Mouse (Mus musculus): ENCODE data around the gene Klrb1b.
"Not testable (repeated sequence)": the region's sequence is repeated elsewhere in the genome, so short reads cannot be mapped to it uniquely, and the experiment has no call there.

The Klrb1b gene

GRCm38 (mm10) chr6:128797936-128798771 is 28.0 kb downstream of the Klrb1b start:
- peak; percentile 36 for DNase-seq

- DNase-seq, result no peak
These were observed 28.8 kb downstream of the Klrb1b start for GRCm38 (mm10) chr6:128797185-128797905.

DNA sequence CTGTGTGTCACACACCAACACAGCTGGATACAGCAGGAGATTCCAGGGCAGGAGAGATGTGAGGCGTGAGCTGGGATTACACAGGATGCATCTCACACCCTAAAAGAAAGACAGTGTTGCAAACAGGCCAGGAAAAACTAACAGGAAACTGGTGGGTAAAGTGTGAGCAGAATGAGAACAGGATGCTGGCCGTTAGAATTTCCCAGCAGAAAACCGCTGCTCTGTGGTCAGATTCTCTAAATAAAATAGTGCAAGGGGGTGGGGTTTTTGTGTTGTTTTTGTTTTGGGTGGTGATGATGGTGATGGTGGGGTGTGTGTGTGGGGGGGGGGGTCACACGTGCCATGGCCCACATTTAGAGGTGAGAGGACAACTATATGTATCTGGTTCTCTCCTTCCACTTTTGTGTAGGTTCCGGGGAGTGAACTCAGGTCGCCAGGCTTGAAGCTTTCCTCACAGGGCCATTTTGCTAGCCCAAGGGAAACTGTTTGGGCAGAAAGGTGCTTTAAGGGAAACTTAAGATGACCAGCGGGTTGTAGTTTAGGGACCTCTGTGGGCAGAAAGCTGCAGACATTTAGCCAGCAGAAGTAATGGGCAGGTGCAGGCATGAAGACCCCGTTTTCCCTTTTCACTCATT is 29.7 kb downstream of the Klrb1b start:
- DNase-seq, result no peak

DNA sequence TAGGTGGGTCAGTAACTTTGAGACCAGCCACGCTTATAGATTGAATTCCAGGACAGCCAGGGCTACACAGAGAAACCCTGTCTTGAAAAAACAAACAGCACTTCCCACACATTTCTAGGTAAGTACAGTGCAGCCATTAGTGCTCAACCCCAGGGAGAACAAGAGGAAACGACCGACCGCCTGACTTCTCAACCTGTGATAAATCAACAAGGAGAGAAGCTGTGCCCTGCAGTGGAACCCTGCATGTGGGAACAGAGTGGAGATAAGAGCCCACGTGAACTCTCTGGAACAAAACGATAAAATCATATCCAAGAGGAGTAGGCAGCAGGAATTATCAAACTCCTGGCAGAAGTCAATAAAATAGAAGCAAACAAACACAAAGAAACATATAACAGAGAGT is 32.4 kb downstream of the Klrb1b start:
- no peak for DNase-seq

DNA sequence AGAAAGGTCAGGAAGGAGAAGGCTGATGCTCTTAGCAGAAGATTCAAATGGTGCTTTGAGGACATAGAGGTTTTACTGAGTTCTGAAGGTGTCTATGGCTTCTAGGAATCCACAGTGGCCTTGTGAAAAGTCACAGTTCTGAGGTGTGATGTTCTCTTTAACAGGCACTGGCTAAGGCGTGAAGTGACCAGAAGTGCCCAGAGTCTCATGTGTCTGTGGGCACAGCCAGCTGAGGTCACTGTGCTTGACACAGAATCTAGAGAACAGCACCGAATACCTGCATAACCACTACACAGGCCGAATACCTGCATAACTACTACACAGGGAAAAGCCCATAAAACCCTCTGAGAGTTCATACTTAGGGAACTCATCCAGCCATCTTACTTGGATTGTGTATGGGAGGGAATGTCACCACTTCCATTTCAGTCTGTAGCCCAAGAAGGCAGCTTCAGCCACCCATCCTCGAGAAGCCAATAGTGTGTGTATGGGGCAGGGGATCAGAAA is 35.6 kb downstream of the Klrb1b start:
- not testable (repeated sequence) for DNase-seq

DNA sequence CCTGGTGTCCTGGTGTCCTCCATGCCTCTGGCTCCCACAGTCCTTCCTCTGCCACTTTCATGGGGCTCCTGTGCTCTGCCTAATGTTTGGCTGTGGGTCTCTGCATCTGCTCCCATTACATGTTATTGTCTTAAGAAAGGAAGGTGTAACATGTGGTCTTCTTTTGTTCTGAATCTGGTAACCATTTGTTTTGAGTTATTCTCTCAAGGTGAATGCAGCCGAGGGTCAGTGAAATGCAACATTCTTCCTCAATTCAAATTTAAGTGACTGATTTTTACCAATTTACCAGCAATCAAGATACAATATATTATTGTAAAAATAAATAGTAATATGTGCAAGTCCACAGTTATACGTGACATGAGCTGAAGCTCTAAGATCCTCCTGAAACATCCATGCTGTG is 37.0 kb downstream of the Klrb1b start, which contains the start of gene Klrb1c:
Gene Klrb1c, minus strand, starts transcription at position 101 of the 400 bp plus-strand sequence.
- DNase-seq, result no peak

GRCm38 (mm10) chr6:128788517-128788916 is 37.6 kb downstream of the Klrb1b start:
- DNase-seq, result no peak

GRCm38 (mm10) chr6:128786396-128786795 is 39.7 kb downstream of the Klrb1b start:
- peak; percentile 49 for DNase-seq

GRCm38 (mm10) chr6:128769481-128770253 is 56.5 kb downstream of the Klrb1b start:
- no peak for DNase-seq

DNA sequence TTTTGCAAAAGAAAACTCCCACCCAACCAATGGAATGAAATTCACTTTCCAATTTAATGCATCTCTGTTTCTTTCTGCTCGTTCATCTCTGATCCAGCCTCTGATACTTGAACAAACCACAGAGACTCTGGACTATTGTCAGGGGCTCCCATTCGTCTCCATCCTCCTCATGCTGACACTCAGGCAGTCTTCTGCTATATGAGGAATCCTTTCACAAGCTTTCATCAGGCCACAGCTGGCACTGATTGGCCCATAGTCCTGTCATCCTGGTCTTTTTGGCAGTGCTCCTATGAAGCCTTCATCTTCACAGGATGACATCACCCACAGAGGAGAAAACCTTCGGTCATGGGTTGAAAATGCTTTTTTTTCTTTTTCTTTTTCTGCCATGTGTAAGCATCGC is 58.1 kb downstream of the Klrb1b start:
- DNase-seq, result no peak

GRCm38 (mm10) chr6:128766486-128767254 is 59.5 kb downstream of the Klrb1b start:
- DNase-seq, result peak; percentile 74

DNA sequence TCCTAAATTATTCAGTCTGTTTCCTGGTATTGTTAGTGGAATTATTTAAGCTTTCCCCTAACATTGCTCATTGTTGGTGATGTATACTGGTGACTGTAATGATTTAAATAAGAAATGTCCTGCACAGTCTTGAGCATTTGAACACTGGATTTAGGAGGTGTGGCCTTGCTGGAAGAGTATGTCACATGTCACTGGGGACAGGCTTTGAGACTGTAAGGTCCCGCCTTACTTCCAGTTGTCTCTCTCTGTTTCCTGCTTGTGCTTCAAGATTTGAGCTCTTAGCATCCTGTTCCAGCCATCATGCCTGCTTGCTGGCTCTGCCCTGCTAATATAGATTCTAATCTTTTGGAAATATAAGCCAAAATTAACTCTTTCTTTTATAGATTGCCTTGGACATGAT is 60.9 kb downstream of the Klrb1b start:
- no peak for DNase-seq

GRCm38 (mm10) chr6:128764598-128764997 is 61.5 kb downstream of the Klrb1b start:
- DNase-seq, result no peak

- peak; percentile 99 for DNase-seq
These were observed 62.2 kb downstream of the Klrb1b start for GRCm38 (mm10) chr6:128763736-128764523.
